Mouse (Mus musculus): ENCODE data around the gene Exoc3l.
A peak's percentile ranks its signal among the peaks of the same experiment; 100 is the strongest.

DNA sequence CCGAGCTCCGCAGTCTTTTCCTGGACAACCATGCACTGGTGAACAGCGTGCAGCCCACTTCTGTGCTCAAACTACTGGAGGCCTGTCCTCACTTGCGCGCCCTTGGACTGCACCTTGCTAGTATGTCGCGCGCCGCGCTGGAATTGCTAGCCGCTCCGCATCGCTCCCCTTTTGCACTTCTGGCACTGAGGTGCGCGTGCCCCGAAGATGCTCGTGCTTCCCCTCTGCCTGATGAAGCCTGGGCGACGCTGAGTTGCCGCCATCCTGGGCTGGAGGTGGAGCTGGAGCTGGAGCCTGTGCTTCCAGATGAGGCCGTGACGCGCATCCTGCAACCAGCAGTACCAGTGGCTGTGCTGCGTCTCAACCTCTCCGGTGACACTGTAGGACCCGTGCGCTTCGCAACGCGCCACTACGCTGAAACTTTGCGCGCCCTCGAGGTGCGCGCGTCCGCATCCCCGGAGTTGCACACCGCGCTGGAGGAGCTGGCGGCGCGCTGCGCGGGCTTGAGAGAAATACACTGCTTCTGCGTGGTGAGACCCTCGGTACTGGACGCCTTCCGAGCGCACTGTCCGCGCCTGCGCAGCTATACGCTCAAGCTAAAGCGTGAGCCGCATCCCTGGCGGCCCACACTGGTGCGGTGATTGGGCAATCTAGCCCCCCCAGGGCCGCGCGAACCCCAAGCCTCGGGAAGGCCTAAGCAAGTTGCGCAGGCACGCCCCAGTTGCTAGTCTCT, 27.4 kb downstream of the Exoc3l start:
- TF ChIP-seq POLR2A (IDR thresholded peaks at IDR 0.05; ENCODE audit: insufficient read depth, low read depth, low read length) (0 out of 2 replicates have a peak, but pooled peaks have one; percentile 24), CTCF (IDR thresholded peaks at IDR 0.05; ENCODE audit: insufficient read depth, low read depth, low read length) (no peak)
